Mouse (Mus musculus): Measurements from ENCODE around the gene Tspan4. TPM values are rescaled to one million over a fixed set of nuclear protein-coding genes. Genes with fewer than 3 reads are reported as not detected.

The Tspan4 gene
- polyA plus RNA-seq, 1 experiment from 2014 or later = 75.1 TPM

GRCm38 (mm10) chr7:141463824-141464602, 11.0 kb upstream of the Tspan4 start:
- H3K4me1 ChIP-seq (replicated peaks; ENCODE audit: control insufficient read depth, insufficient read depth, low read length) = peaks cover 29% of the 10 kb centered on the region
- no peak overlapping the region for H3K27ac ChIP-seq (ENCODE audit: low read depth)
- ATAC-seq (replicated peaks; ENCODE audit: low FRiP score, low TSS enrichment, low read depth) (no peak), DNase-seq (ENCODE audit: low spot score) (no peak)
- peak overlapping the region; percentile 36; the same call in 1 of the 2 replicates for H3K4me2 ChIP-seq (ENCODE audit: low read length)
- H3K9ac ChIP-seq (ENCODE audit: low read length) = no peak overlapping the region
- peak overlapping the region; percentile 2 for H3K4me3 ChIP-seq (ENCODE audit: low read depth, low read length)
- peaks cover 64% of the 10 kb centered on the region for H3K27me3 ChIP-seq (replicated peaks; ENCODE audit: control insufficient read depth, insufficient read depth, low read length)
- 0 out of 2 replicates have a peak, but pooled peaks cover 3% of the 10 kb centered on the region for H3K36me3 ChIP-seq (ENCODE audit: control insufficient read depth, insufficient read depth, low read length)
- WGBS = 36% methylated on average over 12 of the region's 12 CpGs
- H3K9me3 ChIP-seq (ENCODE audit: control insufficient read depth, low read length) = no peaks in the 10 kb centered on the region

GRCm38 (mm10) chr7:141464603-141465201, 10.3 kb upstream of the Tspan4 start:
- DNase-seq (ENCODE audit: low spot score) (no peak), ATAC-seq (replicated peaks; ENCODE audit: low FRiP score, low TSS enrichment, low read depth) (no peak)
- peaks cover 61% of the 10 kb centered on the region for H3K27me3 ChIP-seq (replicated peaks; ENCODE audit: control insufficient read depth, insufficient read depth, low read length)
- peak overlapping the region; percentile 36 for H3K4me2 ChIP-seq (ENCODE audit: low read length)
- H3K4me1 ChIP-seq (replicated peaks; ENCODE audit: control insufficient read depth, insufficient read depth, low read length) = peaks cover 36% of the 10 kb centered on the region
- peaks cover 2% of the 10 kb centered on the region for H3K36me3 ChIP-seq (ENCODE audit: control insufficient read depth, insufficient read depth, low read length)
- no peaks in the 10 kb centered on the region for H3K9me3 ChIP-seq (ENCODE audit: control insufficient read depth, low read length)
- peak overlapping the region; percentile 2 for H3K4me3 ChIP-seq (ENCODE audit: low read depth, low read length)
- H3K9ac ChIP-seq (ENCODE audit: low read length) = no peak overlapping the region
- H3K27ac ChIP-seq (ENCODE audit: low read depth) = no peak overlapping the region
- WGBS = 11% methylated on average over 38 of the region's 38 CpGs

- H3K4me3 ChIP-seq (ENCODE audit: low read depth, low read length) = no peak overlapping the region
- H3K27ac ChIP-seq (ENCODE audit: low read depth) = no peak overlapping the region
- H3K27me3 ChIP-seq (replicated peaks; ENCODE audit: control insufficient read depth, insufficient read depth, low read length) = peaks cover 53% of the 10 kb centered on the region
- H3K4me1 ChIP-seq (replicated peaks; ENCODE audit: control insufficient read depth, insufficient read depth, low read length) = peaks cover 37% of the 10 kb centered on the region
- H3K36me3 ChIP-seq (ENCODE audit: control insufficient read depth, insufficient read depth, low read length) = peaks cover 10% of the 10 kb centered on the region
- 40% methylated on average over 10 of the region's 10 CpGs for WGBS
- H3K9ac ChIP-seq (ENCODE audit: low read length) = no peak overlapping the region
- DNase-seq (ENCODE audit: low spot score) (no peak), ATAC-seq (replicated peaks; ENCODE audit: low FRiP score, low TSS enrichment, low read depth) (no peak)
- no peaks in the 10 kb centered on the region for H3K9me3 ChIP-seq (ENCODE audit: control insufficient read depth, low read length)
- no peak overlapping the region for H3K4me2 ChIP-seq (ENCODE audit: low read length)
Measured at GRCm38 (mm10) chr7:141465388-141466044, 9.5 kb upstream of the Tspan4 start.

GRCm38 (mm10) chr7:141466045-141466394, 9.0 kb upstream of the Tspan4 start:
- H3K27ac ChIP-seq (ENCODE audit: low read depth) = no peak overlapping the region
- H3K4me1 ChIP-seq (replicated peaks; ENCODE audit: control insufficient read depth, insufficient read depth, low read length) = peaks cover 37% of the 10 kb centered on the region
- no peak for ATAC-seq (replicated peaks; ENCODE audit: low FRiP score, low TSS enrichment, low read depth)
- peaks cover 15% of the 10 kb centered on the region for H3K36me3 ChIP-seq (ENCODE audit: control insufficient read depth, insufficient read depth, low read length)
- H3K9ac ChIP-seq (ENCODE audit: low read length) = no peak overlapping the region
- 82% methylated on average over 7 of the region's 7 CpGs for WGBS
- no peaks in the 10 kb centered on the region for H3K9me3 ChIP-seq (ENCODE audit: control insufficient read depth, low read length)
- peaks cover 48% of the 10 kb centered on the region for H3K27me3 ChIP-seq (replicated peaks; ENCODE audit: control insufficient read depth, insufficient read depth, low read length)
- H3K4me2 ChIP-seq (ENCODE audit: low read length) = no peak overlapping the region
- H3K4me3 ChIP-seq (ENCODE audit: low read depth, low read length) = no peak overlapping the region
- no peak for DNase-seq (ENCODE audit: low spot score)

GRCm38 (mm10) chr7:141466607-141467148, 8.4 kb upstream of the Tspan4 start:
- H3K4me3 ChIP-seq (ENCODE audit: low read depth, low read length) = peak overlapping the region; percentile 75
- H3K9me3 ChIP-seq (ENCODE audit: control insufficient read depth, low read length) = no peaks in the 10 kb centered on the region
- peaks cover 37% of the 10 kb centered on the region for H3K4me1 ChIP-seq (replicated peaks; ENCODE audit: control insufficient read depth, insufficient read depth, low read length)
- H3K9ac ChIP-seq (ENCODE audit: low read length) = peak overlapping the region; percentile 80
- H3K36me3 ChIP-seq (ENCODE audit: control insufficient read depth, insufficient read depth, low read length) = peaks cover 20% of the 10 kb centered on the region
- DNase-seq (ENCODE audit: low spot score) (no peak), ATAC-seq (replicated peaks; ENCODE audit: low FRiP score, low TSS enrichment, low read depth) (0 out of 2 replicates have a peak, but pooled peaks have one; percentile 0)
- 62% methylated on average over 10 of the region's 10 CpGs for WGBS
- H3K27me3 ChIP-seq (replicated peaks; ENCODE audit: control insufficient read depth, insufficient read depth, low read length) = peaks cover 41% of the 10 kb centered on the region
- H3K4me2 ChIP-seq (ENCODE audit: low read length) = peak overlapping the region; percentile 91
- H3K27ac ChIP-seq (ENCODE audit: low read depth) = peak overlapping the region; percentile 80; the same call in 1 of the 2 replicates

- Histone ChIP-seq H3K27me3 (replicated peaks; ENCODE audit: control insufficient read depth, insufficient read depth, low read length) (peaks cover 34% of the 10 kb centered on the region), H3K4me3 (ENCODE audit: low read depth, low read length) (peak within 1 kb of the TSS; percentile 75), H3K4me2 (ENCODE audit: low read length) (peak within 1 kb of the TSS; percentile 91), H3K27ac (ENCODE audit: low read depth) (peak within 1 kb of the TSS; percentile 80), H3K9me3 (ENCODE audit: control insufficient read depth, low read length) (no peaks in the 10 kb centered on the region), H3K9ac (ENCODE audit: low read length) (peak within 1 kb of the TSS; percentile 80), H3K36me3 (ENCODE audit: control insufficient read depth, insufficient read depth, low read length) (peaks cover 27% of the 10 kb centered on the region), H3K4me1 (replicated peaks; ENCODE audit: control insufficient read depth, insufficient read depth, low read length) (peaks cover 34% of the 10 kb centered on the region)
- DNase-seq (ENCODE audit: low spot score) (peak; percentile 93), ATAC-seq (replicated peaks; ENCODE audit: low FRiP score, low TSS enrichment, low read depth) (peak; percentile 75)
- under 1% methylated on average over 52 of the region's 52 CpGs for WGBS
Measured at GRCm38 (mm10) chr7:141467230-141468030, 7.6 kb upstream of the Tspan4 start, which contains the start of gene Cd151. Cd151 (plus strand) TSS chr7:141467392.

GRCm38 (mm10) chr7:141468164-141468521, 6.9 kb upstream of the Tspan4 start:
- DNase-seq (ENCODE audit: low spot score) = no peak

More at GRCm38 (mm10) chr7:141468164-141468521, 6.9 kb upstream of the Tspan4 start:
- peaks cover 26% of the 10 kb centered on the region for H3K27me3 ChIP-seq (replicated peaks; ENCODE audit: control insufficient read depth, insufficient read depth, low read length)
- H3K36me3 ChIP-seq (ENCODE audit: control insufficient read depth, insufficient read depth, low read length) = peaks cover 32% of the 10 kb centered on the region
- H3K9ac ChIP-seq (ENCODE audit: low read length) = peak overlapping the region; percentile 80
- peak overlapping the region; percentile 91 for H3K4me2 ChIP-seq (ENCODE audit: low read length)
- 0 out of 2 replicates have a peak, but pooled peaks have one; percentile 6 for ATAC-seq (replicated peaks; ENCODE audit: low FRiP score, low TSS enrichment, low read depth)
- peak overlapping the region; percentile 80 for H3K27ac ChIP-seq (ENCODE audit: low read depth)
- peaks cover 34% of the 10 kb centered on the region for H3K4me1 ChIP-seq (replicated peaks; ENCODE audit: control insufficient read depth, insufficient read depth, low read length)
- H3K4me3 ChIP-seq (ENCODE audit: low read depth, low read length) = peak overlapping the region; percentile 75
- WGBS = 4% methylated on average over 5 of the region's 5 CpGs
- H3K9me3 ChIP-seq (ENCODE audit: control insufficient read depth, low read length) = no peaks in the 10 kb centered on the region

Measured in intestine, embryonic 14.5 days (tissue).